Mouse (Mus musculus): ENCODE results near the gene Hormad2.

Gene Hormad2

DNA sequence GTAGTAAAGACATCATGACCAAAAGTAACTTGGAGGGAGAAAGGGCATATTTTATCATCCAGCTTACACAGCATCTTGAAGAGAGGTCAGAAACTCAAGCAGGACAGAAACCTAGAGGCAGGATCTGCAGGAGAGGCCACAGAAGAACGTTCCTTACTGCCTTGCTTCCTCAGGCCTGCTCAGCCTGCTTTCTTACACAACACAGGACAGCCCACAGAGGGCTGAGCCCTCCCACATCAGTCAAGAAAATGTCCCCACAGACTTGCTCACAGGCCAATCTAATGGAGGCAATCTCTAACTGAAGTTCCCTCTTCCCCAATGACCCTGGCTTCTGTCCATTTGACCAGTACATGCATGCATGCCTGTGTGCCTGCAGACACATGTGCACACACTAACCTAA, 1.4 kb upstream of the Hormad2 start:
- DNase-seq = no peak

GRCm38 (mm10) chr11:4438211-4438610, 2.7 kb downstream of the Hormad2 start:
- no peak for DNase-seq

DNA sequence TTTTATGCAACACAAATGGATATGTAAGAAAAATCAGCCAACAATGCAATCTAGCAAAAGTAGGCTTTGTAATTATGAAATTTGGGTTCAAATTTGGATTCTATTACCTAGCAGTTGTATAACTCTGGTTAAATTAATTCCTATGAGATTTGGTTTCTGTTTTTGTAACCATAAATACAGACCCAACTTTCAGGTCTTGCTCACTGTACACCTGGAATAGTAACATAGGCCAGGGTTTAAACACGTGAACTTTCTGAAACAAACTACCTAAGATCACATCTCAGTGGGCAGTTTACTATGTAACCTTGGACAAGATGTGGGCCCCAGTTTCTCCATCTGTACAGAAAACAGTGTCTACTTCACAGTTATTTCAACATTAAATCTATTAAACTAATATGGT, 3.6 kb downstream of the Hormad2 start:
- DNase-seq = no peak

- DNase-seq = no peak
These were observed 4.3 kb downstream of the Hormad2 start for GRCm38 (mm10) chr11:4436631-4437030.

DNA sequence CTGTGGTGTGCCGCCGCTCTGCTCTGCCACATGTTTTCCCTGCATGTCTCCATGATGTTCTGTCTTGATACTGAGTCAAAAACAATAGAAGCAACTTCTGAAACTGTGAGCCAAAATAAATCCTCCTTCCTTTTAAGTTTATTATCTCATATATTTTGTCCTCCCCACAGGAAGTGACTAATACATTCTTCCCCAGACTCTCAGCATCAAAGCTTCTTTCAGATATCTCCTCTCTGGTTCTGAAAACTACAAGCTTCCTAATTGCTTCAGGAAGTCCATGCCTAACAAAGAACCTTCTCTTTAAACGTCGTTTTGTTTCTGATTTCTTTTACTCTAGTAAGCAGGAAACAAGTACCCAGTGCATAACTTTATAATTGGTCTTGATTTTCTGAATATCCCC, 6.4 kb downstream of the Hormad2 start:
- no peak for DNase-seq

DNA sequence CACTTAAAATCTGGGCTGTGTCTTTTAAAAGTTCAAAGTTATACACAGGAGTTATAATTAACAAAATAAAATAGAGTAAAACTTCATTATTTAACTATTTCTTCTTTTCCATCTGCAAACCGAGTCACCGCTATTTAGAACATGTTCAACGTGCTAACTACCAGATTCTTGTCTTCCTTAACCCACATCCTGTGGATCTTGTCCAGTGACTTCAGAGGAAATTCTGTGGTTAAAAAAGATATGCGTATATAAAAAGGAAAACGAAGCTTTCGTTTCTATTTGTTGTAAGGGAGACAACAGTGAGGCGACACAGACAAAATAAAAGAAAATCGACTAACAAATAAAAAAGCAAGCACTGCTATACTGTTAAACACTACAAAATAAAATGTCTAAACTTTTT, 17.1 kb downstream of the Hormad2 start:
- DNase-seq = no peak

DNA sequence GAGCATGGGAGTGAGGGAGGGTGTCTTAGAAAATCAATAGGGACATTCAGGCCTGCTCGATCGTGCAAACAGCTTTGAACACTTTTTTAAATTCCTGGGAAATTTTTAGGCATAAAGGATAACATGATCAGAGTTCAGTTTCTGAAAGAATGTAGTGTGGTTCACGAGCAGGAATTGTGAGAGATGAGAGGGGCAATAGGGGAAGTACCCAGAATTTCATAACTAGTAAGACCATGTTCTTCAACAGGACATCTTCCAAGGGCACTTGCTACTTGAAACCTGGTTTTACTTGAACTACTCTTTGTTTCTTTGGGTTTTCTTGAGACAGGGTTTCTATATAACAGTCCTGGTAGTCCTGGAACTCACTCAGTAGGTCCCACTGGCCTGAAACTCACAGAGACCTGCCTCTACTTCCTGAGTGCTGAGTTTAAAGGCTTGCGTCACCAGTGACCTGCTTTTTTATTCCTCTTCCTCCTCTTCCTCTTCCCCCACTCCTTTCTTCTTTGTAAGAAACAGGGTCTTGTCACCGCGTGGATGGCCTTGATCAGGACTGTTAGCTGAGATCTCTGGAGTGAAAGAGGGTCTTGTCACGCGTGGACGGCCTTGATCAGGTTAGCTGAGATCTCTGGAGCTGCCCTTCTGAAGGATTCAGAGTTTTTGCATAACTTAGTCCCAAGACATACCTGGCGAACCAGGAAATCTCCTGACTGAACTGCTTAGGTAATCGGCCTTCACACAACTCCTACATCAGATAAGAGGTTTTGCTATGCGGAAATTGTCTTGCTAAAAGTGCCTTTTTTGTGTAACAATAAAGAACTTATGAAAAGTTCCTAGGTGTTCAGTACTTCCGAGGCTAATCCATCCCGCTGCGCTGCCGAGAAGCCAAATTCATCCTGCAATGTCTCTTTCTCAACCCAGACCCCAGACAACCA, 18.1 kb downstream of the Hormad2 start:
- DNase-seq = no peak

DNA sequence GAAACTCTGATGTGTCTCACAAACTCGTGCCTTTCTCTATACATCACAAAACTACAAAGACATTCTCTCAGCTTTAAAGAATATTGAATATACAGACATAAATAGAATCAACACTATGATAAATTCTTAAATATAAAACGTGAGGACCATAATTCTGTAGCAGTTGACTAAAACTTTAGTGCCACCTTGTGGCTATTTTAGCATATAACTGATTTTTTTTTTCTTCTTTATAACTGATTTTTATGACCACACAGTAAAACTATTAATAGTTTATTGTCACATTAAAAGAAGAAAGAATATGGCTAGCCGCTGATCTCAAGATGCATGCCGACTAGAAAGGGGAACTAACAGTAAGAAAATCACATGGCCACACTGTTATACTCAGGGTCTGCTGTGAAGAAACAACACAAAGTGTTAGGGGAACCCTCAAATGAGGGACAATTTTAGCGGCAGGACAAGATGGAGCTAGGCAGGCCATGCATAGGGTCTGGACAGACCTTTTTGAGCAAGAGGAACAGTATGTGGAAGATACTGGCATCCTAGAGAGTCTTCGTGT, 18.9 kb downstream of the Hormad2 start:
- no peak for DNase-seq

DNA sequence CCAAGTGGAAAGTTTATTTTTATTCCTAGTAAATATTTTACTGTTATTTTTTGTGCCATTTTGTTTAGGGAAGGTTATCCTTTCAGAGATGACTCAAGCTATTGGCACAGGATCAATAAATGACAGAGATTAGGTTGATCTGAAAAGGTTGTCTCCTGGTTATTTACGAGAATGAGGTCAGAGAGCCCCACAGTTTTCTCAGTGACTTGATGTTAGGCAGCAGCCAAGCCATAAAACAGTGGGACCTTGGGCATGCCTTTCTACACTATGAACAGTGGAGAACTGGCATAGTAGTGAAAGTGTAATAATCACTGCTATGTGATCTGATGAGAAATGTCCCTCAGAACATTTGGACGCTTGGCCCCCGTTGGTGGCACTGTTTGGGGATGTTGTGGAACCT, 22.9 kb downstream of the Hormad2 start:
- no peak for DNase-seq

DNA sequence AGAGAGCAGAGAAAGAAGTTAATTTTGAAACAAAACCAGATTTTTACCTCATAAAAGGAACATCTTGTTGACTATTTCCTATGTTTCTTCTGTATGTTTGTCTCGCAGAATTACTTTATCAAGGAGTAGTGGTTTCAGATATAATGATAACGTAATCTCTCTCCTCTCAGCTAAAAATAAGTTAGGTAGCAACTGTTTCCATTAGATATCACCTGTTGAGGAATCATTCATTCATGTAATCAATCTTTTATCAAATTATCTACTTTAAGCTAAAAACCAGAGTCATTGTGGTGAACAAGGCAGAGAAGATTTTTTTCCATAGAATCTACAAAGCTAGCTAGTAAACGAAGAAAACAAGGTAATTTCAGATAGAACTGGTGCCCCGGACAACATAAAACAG, 28.6 kb downstream of the Hormad2 start:
- no peak for DNase-seq

DNA sequence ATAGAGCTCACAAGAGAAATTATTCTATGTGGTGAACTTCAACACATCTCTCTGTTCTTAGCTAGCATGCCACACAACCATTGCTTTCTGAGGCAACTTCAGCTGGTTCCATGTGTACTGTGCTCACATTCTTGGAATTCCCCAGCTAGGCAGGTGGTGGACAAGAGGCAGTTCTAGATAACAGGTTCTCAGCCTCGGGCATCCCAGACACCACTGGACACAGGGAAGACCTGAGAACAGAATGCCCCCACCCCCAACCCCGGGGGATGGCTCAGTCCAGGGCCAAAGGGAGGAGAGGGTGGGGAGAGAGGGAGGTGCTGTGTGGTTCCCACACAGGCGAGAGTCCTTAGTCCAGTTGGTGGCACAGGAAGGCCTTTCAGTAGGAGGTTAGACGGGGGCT, 36.6 kb downstream of the Hormad2 start:
- DNase-seq = no peak

DNA sequence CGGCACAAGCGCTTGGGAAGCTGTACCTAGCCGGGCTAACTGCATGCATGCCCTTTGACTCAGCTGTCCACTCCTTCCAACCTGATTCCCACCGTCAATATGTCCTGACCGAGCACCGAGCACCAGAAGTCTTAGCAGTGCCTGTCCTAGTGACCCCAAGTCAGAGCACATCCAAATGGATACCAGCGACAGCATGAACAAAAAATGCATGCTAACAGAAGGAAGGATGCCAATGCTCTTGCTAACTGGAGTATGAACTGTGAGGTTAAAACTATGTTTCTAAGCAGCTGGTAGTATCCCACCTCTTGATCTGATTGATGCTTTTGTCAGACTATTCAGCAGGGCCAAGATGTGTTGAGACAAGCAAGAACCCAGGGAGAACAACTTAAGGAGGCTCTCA, 37.5 kb downstream of the Hormad2 start:
- DNase-seq = no peak

DNA sequence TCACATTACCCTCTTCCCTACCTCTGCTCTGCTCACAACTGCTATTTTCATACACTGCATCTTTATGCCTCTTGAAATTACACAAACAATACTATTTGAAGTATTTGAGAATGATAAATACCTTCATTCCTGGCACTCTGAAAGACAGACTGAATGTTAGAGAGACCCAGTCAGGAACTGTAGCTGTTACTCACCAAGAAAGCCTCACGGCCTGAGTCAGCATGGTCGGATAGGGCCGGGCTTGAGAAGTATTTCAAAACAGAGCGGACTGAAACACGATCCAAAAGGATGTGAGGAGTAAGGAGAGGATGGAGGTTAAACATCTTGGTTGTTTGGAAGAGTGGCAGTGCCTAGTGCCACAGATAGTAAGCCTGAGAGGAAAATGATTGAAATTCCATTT, 39.7 kb downstream of the Hormad2 start:
- no peak for DNase-seq

GRCm38 (mm10) chr11:4394226-4394625, 46.7 kb downstream of the Hormad2 start:
- DNase-seq = no peak

DNA sequence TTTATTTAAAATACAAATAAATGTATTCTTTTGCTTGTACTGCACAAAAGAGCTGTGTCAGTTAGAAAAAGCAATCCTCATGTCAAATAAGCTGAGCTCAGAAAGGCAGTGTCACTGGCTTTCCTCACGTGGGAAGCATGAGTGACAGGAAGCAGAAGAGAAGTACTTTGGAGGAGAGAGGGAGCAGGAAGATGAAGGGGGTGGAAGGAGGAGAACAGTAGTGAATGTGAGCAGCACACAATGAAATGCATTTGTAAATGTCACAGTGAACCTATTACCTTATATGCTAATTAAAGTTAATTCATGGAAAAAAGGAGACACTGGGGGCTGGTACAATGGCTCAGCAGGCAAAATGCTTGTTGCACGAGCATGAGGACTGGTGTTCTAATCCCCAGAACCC, 52.9 kb downstream of the Hormad2 start:
- no peak for DNase-seq

DNA sequence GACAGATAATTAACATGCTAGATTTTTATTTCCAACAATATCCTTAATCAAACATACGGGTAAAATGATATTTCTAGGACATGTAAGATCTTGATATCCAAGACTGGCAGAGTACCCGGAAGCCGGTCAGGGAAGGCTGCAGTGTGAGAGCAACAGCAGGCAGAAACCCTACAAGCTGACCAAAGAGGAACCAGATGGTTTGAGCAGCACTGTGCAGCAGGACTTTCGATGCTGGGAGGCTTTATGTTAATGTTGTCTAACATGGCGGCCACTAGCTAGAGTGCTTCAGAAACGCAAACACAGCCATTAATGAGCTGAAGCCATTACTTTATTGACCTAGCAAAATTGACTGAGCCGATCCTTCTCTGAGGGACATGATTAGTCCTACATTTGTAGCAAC, 58.6 kb downstream of the Hormad2 start:
- no peak for DNase-seq

DNA sequence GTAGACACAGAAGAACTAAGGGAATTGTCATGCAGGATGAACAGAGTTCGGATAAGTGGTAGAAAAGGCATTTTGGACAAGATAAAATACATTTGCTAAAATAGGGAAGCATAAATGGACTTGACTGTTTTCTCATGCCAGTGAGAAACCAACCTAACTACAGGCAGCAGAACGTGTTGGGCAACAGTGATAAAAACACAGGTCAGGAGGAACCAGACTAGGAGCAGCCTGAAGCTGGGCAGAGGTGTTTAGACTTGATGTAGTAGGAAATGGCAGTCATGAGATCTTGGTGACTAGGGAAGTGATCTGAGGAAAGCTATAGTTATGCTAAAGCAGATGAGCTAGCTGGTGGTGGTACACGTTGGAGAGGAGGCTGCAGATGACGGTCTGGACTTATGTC, 61.0 kb downstream of the Hormad2 start:
- no peak for DNase-seq

GRCm38 (mm10) chr11:4366389-4366788, 74.5 kb downstream of the Hormad2 start:
- no peak for DNase-seq

DNA sequence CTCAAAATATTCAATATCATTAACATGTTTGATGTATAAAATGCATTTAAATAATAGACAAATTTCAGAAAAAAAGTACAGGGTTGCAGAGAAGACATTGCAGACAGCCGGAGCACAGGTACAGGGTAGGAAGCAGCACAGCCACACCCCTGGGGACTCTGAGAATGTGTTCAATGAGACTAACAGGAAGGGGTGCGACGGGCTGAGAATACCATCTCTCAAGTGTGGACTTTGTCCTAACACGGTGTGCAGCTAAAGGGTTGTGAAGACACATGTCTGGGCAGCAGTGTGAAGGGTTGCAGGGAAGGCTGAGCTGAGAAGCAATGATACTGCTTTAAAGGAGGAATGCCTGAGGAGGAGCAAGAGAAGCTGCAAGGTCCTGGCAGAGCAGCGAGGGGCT, 85.5 kb downstream of the Hormad2 start:
- no peak for DNase-seq

GRCm38 (mm10) chr11:4352637-4353036, 88.3 kb downstream of the Hormad2 start:
- no peak for DNase-seq

GRCm38 (mm10) chr11:4343926-4344325, 97.0 kb downstream of the Hormad2 start:
- DNase-seq = no peak

DNA sequence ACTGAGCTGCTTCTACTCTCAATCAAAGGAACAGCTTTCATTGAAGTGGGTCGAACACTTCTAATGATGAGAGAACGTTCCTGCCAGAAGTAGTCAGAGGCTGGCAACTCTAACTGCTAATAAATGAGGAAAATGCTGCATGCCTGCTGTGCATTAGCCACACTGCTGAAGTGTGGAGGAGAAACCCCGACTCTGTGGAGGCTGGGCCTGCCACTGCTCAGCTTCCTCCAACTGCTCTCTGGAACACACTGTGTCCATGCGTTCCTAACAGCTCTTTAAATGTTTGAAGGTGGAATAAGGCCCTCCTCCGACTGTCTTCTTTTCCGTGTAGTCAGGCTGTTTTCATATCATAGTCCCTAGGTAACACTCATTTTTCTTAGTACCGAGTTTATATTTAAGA, 98.9 kb downstream of the Hormad2 start:
- DNase-seq = no peak

GRCm38 (mm10) chr11:4340109-4340779, 100.7 kb downstream of the Hormad2 start:
- DNase-seq = no peak

- DNase-seq = no peak
These were observed 101.6 kb downstream of the Hormad2 start for GRCm38 (mm10) chr11:4339275-4339674.
